Mouse (Mus musculus): Measurements from ENCODE around the gene Arl13b. TPM values are rescaled to one million over a fixed set of nuclear protein-coding genes. Genes with fewer than 3 reads are reported as not detected.

The Arl13b gene
- 10 to 100 TPM; 10.6 to 11.3 TPM for total RNA-seq (2021)
- long read RNA-seq, experiment 1, partial matches to known transcripts = 6 of 10 reads
- long read RNA-seq, experiment 1, other reads (novel, unspliced or antisense) = 3 of 10 reads
- long read RNA-seq, experiment 2, partial matches to known transcripts = 1 of 6 reads
- long read RNA-seq, experiment 2, other reads (novel, unspliced or antisense) = 3 of 6 reads

- peak; percentile 93 for DNase-seq
Measured at GRCm38 (mm10) chr16:62846498-62847312, at the start of gene Arl13b. TSS of gene Arl13b (minus strand) at chr16:62847040.

- DNase-seq = no peak
Measured at GRCm38 (mm10) chr16:62895824-62896223, 49.0 kb upstream of the Arl13b start.

- no peak for DNase-seq
Measured at GRCm38 (mm10) chr16:62874065-62874464, 27.2 kb upstream of the Arl13b start.

- no peak for DNase-seq
Measured at GRCm38 (mm10) chr16:62873180-62873579, 26.3 kb upstream of the Arl13b start.

GRCm38 (mm10) chr16:62872688-62873117, 25.9 kb upstream of the Arl13b start:
- DNase-seq = no peak

- DNase-seq = no peak
Measured at GRCm38 (mm10) chr16:62861455-62861854, 14.6 kb upstream of the Arl13b start.

- no peak for DNase-seq
Measured at GRCm38 (mm10) chr16:62860140-62860539, 13.3 kb upstream of the Arl13b start.

- DNase-seq = peak; percentile 20
Measured at GRCm38 (mm10) chr16:62858018-62858417, 11.2 kb upstream of the Arl13b start.

- no peak for DNase-seq
Measured at GRCm38 (mm10) chr16:62857498-62857897, 10.7 kb upstream of the Arl13b start.

- no peak for DNase-seq
Measured at GRCm38 (mm10) chr16:62856273-62856672, 9.4 kb upstream of the Arl13b start.

GRCm38 (mm10) chr16:62855385-62855784, 8.5 kb upstream of the Arl13b start:
- DNase-seq = peak; percentile 14

- DNase-seq = peak; percentile 82
Measured at GRCm38 (mm10) chr16:62854191-62855068, 7.6 kb upstream of the Arl13b start, which contains the start of gene Pros1. TSS of gene Pros1 (plus strand) at chr16:62854307.

GRCm38 (mm10) chr16:62853611-62854126, 6.8 kb upstream of the Arl13b start:
- DNase-seq = no peak

GRCm38 (mm10) chr16:62852464-62853252, 5.8 kb upstream of the Arl13b start:
- no peak for DNase-seq

- no peak for DNase-seq
Measured at GRCm38 (mm10) chr16:62845341-62845740, 1.5 kb downstream of the Arl13b start.

- DNase-seq = no peak
Measured at GRCm38 (mm10) chr16:62834016-62834735, 12.7 kb downstream of the Arl13b start.

- DNase-seq = peak; percentile 59
Measured at GRCm38 (mm10) chr16:62832481-62832880, 14.4 kb downstream of the Arl13b start.

GRCm38 (mm10) chr16:62832027-62832426, 14.8 kb downstream of the Arl13b start:
- DNase-seq = no peak

GRCm38 (mm10) chr16:62826156-62827001, 20.5 kb downstream of the Arl13b start:
- peak; percentile 12 for DNase-seq

- DNase-seq = no peak
Measured at GRCm38 (mm10) chr16:62822472-62822871, 24.4 kb downstream of the Arl13b start.
